Mouse (Mus musculus): Measurements from ENCODE around the gene Lbh. TPM values are rescaled to one million over a fixed set of nuclear protein-coding genes. Genes with fewer than 3 reads are reported as not detected.

The Lbh gene
- polyA plus RNA-seq, 1 experiment: 147 TPM

- TF ChIP-seq CTCF (IDR thresholded peaks at IDR 0.05; ENCODE audit: borderline replicate concordance, extremely low read depth, insufficient read depth, insufficient read length) (no peak), POLR2A (IDR thresholded peaks at IDR 0.05; ENCODE audit: borderline replicate concordance, extremely low read depth, insufficient read depth, insufficient read length, poor library complexity, severe bottlenecking) (no peak)
- DNase-seq (ENCODE audit: low read depth): no peak
These were observed 64.1 kb downstream of the Lbh start for GRCm38 (mm10) chr17:72982156-72982555.

DNA sequence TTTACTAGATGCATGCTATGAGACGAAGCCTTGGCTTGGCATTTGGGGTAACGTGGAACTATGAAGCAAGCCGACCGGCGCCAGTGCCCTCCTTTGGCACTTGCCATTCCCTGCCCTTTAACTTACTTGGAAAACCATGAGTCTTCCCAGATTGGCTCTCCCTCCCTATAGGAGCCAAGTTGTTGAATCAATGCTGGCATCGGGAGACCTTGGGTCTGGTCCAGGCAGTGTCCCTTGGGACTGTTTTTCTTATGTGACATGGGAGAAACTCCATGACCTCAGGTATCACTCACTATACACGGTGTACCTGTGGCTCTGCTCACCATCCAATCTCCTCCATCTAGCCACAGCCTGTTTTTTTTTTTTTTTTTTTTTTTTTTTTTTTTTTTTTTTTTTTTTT lies 65.4 kb downstream of the Lbh start:
- TF ChIP-seq POLR2A (IDR thresholded peaks at IDR 0.05; ENCODE audit: borderline replicate concordance, extremely low read depth, insufficient read depth, insufficient read length, poor library complexity, severe bottlenecking) (no peak), CTCF (IDR thresholded peaks at IDR 0.05; ENCODE audit: borderline replicate concordance, extremely low read depth, insufficient read depth, insufficient read length) (no peak)
- no peak for DNase-seq (ENCODE audit: low read depth)

DNA sequence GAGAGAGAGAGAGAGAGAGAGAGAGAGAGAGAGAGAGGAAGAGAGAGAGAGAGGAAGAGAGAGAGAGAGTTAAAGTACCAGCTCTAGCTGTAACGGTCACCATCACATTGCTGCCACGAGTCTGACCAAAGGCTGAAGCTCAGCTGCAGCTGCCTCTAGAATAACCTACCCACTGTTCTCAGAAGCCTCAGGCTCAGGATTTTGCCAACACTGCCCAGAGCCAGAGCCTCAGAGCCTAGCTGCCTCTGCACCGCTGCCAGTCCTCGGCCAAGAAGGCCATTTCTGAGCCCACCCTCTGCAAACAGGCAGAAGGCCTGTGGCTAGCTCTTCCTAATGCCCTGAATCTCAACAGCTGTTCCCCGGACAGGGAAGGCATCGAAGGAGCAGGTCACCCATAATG lies 70.9 kb downstream of the Lbh start:
- TF ChIP-seq CTCF (IDR thresholded peaks at IDR 0.05; ENCODE audit: borderline replicate concordance, extremely low read depth, insufficient read depth, insufficient read length) (no peak), POLR2A (IDR thresholded peaks at IDR 0.05; ENCODE audit: borderline replicate concordance, extremely low read depth, insufficient read depth, insufficient read length, poor library complexity, severe bottlenecking) (no peak)
- DNase-seq (ENCODE audit: low read depth): no peak

Other genes with a start within 250 kb of the Lbh start
- gene Ypel5, start 81.9 kb upstream of the Lbh start, polyA plus RNA-seq (2012; rRNA removed): 39.1 and 42.5 TPM in 2 replicates
- gene Lclat1, start 189.7 kb downstream of the Lbh start, polyA plus RNA-seq (2012; rRNA removed): 9.1 and 16.2 TPM in 2 replicates